Mouse (Mus musculus) kidney, embryonic 15.5 days (tissue): ENCODE data around the gene Olfr13. TPM values are rescaled to one million over a fixed set of nuclear protein-coding genes. Genes with fewer than 3 reads are reported as not detected.
"Not testable (repeated sequence)": the region's sequence is repeated elsewhere in the genome, so short reads cannot be mapped to it uniquely, and the experiment has no call there.

ENCODE experiments used
- ATAC-seq: fragments of 200-750 bp; cut with Nextera tagmentation; replicated peaks from 2 replicates; pipeline ENCODE4 v1.8.0; 2017; ENCODE audit warnings: moderate TSS enrichment; ENCODE audit not compliant: low FRiP score
- H3K27ac ChIP-seq: fragments of 300-500 bp; sonication (generic); 2 replicates; pipeline ENCODE4 v1.5.1; 2015; ENCODE audit warnings: mild to moderate bottlenecking, inconsistent platforms
- H3K27me3 ChIP-seq: fragments of 300-500 bp; sonication (generic); 2 replicates; pipeline ENCODE4 v1.6.1; 2015; ENCODE audit warnings: inconsistent platforms
- H3K36me3 ChIP-seq: fragments of 300-500 bp; sonication (generic); 2 replicates; pipeline ENCODE4 v1.6.1; 2015; ENCODE audit warnings: inconsistent platforms
- H3K4me1 ChIP-seq: fragments of 300-500 bp; sonication (generic); 2 replicates; pipeline ENCODE4 v1.6.1; 2015; ENCODE audit warnings: inconsistent platforms
- H3K4me2 ChIP-seq: fragments of 300-500 bp; sonication (generic); 2 replicates; pipeline ENCODE4 v1.6.1; 2015; ENCODE audit warnings: moderate library complexity, mild to moderate bottlenecking, inconsistent platforms
- H3K4me3 ChIP-seq: fragments of 300-500 bp; sonication (generic); replicated peaks from 2 replicates; pipeline ENCODE4 v1.5.1; 2015; ENCODE audit warnings: mild to moderate bottlenecking, inconsistent platforms
- H3K9ac ChIP-seq: fragments of 300-500 bp; sonication (generic); 2 replicates; pipeline ENCODE4 v1.6.1; 2015; ENCODE audit warnings: mild to moderate bottlenecking, inconsistent platforms
- H3K9me3 ChIP-seq: fragments of 300-500 bp; sonication (generic); replicated peaks from 2 replicates; pipeline ENCODE4 v1.6.1; 2016; ENCODE audit warnings: inconsistent platforms
- WGBS: fragments of 180-500 bp; shearing (Covaris S2); methylation state at CpG from one replicate; pipeline ENCODE4 v1.1.7; 2015; ENCODE audit warnings: mixed read lengths; 5-methylcytosine and 5-hydroxymethylcytosine counted together
- polyA plus RNA-seq: library from polyadenylated mRNA; unstranded; fragments of >200 nt; fragmentation: Nextera tagmentation; extraction: Ambion mirVana; gene quantifications from 2 replicates; pipeline ENCODE4 v1.2.1, GENCODE M21; 2015

Gene Olfr13
- not detected in 2 replicates for polyA plus RNA-seq

DNA sequence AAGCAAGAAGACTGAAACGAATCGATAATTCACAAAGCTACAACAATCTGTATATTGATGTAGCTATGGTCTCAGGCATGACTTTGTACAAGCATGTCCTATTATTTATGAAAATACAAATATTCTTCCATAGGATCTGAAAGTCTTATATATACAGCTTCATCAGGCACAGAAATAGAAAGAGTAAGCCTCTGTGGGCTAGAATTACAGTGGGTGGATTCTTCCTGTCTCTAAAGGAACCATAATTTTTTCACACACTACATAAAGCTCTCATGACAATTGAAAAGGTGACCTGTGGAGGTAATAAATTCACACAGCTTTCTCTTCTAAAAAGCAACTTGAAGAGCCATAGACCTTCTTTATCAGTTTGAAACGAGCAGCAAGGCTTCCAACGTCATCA lies at the start of gene Olfr13:
TSS of gene Olfr13 (plus strand) at position 301 of the 400 bp plus-strand sequence.
- 57% methylated on average over 4 of the region's 4 CpGs for WGBS
- no peaks in the 10 kb centered on the region for H3K9me3 ChIP-seq

DNA sequence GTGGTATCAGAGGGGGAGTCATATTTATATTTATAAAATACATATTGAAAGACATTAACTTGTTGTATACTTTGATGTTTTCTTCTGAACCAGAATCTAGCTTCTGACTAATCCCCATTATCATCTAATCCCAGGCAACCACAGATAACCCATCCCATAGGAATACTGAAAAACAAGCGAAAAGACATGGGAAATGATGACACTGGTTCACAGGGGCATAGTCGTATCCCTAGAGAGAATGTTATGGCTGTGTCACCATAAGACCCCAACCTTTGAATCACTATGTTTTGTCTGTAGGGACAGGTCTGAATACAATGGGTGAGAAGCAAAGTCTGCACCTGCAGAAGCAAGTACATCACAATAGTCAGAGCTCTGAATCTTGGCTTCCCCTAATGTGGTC lies 25.7 kb upstream of the Olfr13 start, which contains the start of gene Olfr237-ps1:
TSS of gene Olfr237-ps1 (plus strand) at position 301 of the 400 bp plus-strand sequence.
- not testable (repeated sequence) for ATAC-seq, H3K36me3 ChIP-seq, H3K4me2 ChIP-seq, H3K4me1 ChIP-seq, H3K9me3 ChIP-seq, H3K27me3 ChIP-seq, H3K4me3 ChIP-seq, H3K9ac ChIP-seq, H3K27ac ChIP-seq
- 80% methylated on average over 2 of the region's 2 CpGs for WGBS

More for the DNA sequence above, at the start of gene Olfr13:
- Histone ChIP-seq H3K4me2 (no peak within 1 kb of the TSS), H3K9ac (no peak within 1 kb of the TSS), H3K27me3 (no peaks in the 10 kb centered on the region), H3K36me3 (no peaks in the 10 kb centered on the region), H3K27ac (no peak within 1 kb of the TSS), H3K4me1 (no peaks in the 10 kb centered on the region), H3K4me3 (no peak within 1 kb of the TSS)
- ATAC-seq = no peak

DNA sequence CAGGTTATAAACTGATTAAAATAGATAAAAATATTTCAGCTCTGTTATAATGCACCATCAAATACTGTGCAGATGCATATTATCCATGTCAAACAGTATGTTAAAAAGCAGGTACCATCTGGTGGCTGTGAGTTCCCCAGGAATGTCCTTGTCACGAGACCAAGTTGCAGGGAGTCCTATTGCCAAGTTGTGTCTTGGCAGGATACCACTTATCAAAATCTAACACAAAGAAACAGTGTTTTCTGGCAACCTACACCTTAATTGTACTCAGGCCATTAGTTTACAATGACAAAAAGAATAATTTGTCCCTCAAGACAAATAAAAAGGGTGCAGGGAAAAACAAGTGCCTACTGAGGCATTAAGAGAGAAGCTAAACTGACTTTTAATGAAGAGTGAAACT lies 12.4 kb upstream of the Olfr13 start:
- 74% methylated on average over 1 of the region's 1 CpGs for WGBS

DNA sequence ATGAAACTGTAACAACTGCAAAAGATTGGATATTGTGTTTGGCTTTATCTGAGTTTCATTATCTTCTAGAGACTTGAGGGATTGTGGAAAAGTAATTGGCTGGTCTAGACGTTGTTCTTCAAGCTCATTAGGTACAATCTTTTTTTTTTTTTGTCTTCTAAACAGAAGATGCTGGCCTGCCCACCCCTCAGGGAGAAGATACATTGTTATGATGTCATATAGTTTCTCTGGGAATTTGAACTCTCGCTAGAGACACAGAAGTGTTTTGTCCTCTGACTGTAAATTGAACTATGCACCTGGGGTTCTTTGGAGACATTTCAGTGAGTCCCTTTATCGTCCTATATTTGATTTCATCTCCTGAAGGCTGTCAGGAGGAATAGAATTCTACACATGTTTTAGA lies 9.0 kb upstream of the Olfr13 start, which contains the start of gene Olfr437:
TSS of gene Olfr437 (plus strand) at position 301 of the 400 bp plus-strand sequence.
- Histone ChIP-seq H3K4me1 (no peaks in the 10 kb centered on the region), H3K9me3 (no peaks in the 10 kb centered on the region), H3K4me2 (no peak within 1 kb of the TSS), H3K27ac (no peak within 1 kb of the TSS), H3K9ac (no peak within 1 kb of the TSS), H3K4me3 (no peak within 1 kb of the TSS), H3K36me3 (no peaks in the 10 kb centered on the region), H3K27me3 (no peaks in the 10 kb centered on the region)
- ATAC-seq = no peak
- WGBS = 72% methylated on average over 3 of the region's 3 CpGs

More for the DNA sequence above, 12.4 kb upstream of the Olfr13 start:
- Histone ChIP-seq H3K4me2 (no peak overlapping the region), H3K27ac (no peak overlapping the region), H3K36me3 (no peaks in the 10 kb centered on the region), H3K9me3 (no peaks in the 10 kb centered on the region), H3K9ac (no peak overlapping the region), H3K27me3 (no peaks in the 10 kb centered on the region), H3K4me3 (no peak overlapping the region), H3K4me1 (no peaks in the 10 kb centered on the region)
- ATAC-seq = no peak

DNA sequence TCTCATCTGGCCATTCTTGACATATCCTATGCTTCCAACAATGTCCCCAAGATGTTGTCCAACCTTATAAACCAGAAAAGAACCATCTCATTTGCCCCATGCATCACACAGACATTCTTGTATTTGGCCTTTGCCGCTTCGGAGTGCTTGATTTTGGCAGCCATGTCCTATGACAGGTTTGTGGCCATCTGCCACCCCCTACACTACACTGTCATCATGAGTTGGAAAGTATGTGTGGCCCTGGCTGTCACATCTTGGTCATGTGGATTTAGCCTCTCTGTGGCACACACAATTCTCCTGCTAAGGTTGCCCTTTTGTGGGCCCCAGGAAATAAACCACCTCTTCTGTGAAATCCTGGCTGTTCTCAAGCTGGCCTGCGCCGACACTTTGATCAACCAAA lies 4.7 kb upstream of the Olfr13 start:
- no peaks in the 10 kb centered on the region for H3K36me3 ChIP-seq
- no peak overlapping the region for H3K27ac ChIP-seq
- no peaks in the 10 kb centered on the region for H3K9me3 ChIP-seq
- 94% methylated on average over 4 of the region's 4 CpGs for WGBS
- H3K27me3 ChIP-seq = no peaks in the 10 kb centered on the region
- no peak overlapping the region for H3K9ac ChIP-seq
- no peak overlapping the region for H3K4me3 ChIP-seq
- no peak overlapping the region for H3K4me2 ChIP-seq
- no peak for ATAC-seq
- no peaks in the 10 kb centered on the region for H3K4me1 ChIP-seq

DNA sequence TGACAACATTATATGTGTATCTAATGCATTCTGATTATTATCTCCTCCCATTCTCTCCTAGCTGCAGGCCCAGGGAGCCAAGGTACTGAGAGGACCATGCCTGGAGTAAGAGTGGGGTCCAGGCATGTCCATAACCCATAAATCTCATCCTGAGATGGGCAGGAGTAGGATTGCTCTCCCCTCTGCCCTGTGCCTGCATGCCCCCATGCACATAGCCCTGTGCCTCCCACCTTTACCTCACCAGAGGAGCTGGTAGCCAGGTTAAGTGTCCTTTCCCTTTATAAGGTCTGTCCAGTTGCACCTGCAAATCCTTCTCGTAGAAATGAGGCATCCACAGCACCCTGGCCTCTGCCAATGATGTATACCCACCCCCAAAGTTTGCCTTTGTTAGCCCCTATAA lies 6.2 kb downstream of the Olfr13 start:
- no peak for ATAC-seq
- no peak overlapping the region for H3K4me2 ChIP-seq

DNA sequence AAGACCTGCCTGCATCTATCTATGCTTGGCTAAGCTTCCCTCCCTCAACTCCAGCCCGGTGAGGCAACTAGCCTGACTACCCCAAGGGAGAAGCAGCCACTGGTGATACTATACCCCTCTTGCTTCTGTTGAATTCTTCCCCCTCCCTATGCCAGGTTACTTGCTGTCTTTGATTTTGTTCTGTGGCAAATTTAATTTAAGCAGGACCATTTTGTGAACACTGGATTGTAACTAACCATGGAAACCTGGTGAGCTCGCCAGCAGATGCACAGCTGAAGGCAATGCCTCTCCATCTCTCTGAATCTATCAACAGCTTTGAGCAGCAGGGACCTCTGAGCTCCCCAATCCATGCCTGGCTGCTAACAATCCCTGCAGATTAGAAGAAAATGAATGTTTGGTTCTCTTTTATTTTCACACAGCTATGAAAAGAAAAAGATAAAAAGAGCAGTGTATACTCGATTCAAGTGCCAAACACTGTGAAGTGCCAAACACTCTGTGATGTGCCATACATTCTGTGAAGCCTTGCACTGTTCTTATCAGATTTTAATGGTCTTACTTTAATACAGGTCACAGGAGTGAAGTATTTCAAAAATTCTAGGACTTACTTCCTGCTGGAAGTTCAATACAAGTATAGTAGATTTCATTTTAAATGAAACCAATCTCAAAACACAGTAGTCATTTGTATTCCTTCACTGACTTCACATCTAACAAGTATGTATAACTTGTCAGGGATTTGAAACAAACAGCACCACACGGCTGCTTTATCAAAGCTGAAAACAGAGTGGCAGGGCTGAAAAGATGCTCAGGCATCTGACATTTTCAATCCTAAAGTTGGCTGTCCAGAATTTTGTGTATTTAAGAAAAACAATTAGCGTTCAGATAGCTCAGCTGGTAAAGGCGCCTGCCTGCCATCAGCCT lies 6.9 kb downstream of the Olfr13 start:
- Histone ChIP-seq H3K36me3 (no peaks in the 10 kb centered on the region), H3K4me2 (no peak overlapping the region), H3K4me3 (no peak overlapping the region), H3K4me1 (no peaks in the 10 kb centered on the region), H3K27me3 (no peaks in the 10 kb centered on the region), H3K9ac (no peak overlapping the region), H3K9me3 (no peaks in the 10 kb centered on the region), H3K27ac (no peak overlapping the region)
- WGBS = 69% methylated on average over 6 of the region's 6 CpGs
- ATAC-seq = no peak

More for the DNA sequence above, 6.2 kb downstream of the Olfr13 start:
- 73% methylated on average over 1 of the region's 1 CpGs for WGBS
- Histone ChIP-seq H3K27me3 (no peaks in the 10 kb centered on the region), H3K27ac (no peak overlapping the region), H3K9ac (no peak overlapping the region), H3K36me3 (no peaks in the 10 kb centered on the region), H3K9me3 (no peaks in the 10 kb centered on the region), H3K4me1 (no peaks in the 10 kb centered on the region), H3K4me3 (no peak overlapping the region)

DNA sequence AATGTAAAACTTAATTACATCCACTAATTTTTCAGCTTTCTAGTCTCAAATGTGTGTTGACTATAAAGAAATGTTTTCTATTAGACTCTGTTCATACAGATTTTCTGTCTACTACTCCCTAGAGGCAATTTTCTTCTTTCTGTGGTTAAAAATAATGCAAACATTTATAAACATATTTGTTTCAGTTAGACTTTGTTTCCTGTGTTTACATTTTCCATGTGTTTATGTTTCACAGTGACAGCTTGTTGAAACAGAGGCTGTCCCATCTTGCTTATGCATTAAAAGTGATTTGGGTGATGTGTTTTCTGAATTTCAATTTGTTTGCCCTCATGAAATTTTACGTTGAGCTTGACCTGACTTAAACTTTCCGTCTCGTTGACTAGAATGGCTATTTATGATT lies 19.0 kb downstream of the Olfr13 start:
- Histone ChIP-seq H3K4me2 (no peak overlapping the region), H3K27me3 (no peaks in the 10 kb centered on the region), H3K27ac (no peak overlapping the region), H3K36me3 (no peaks in the 10 kb centered on the region), H3K4me1 (no peaks in the 10 kb centered on the region), H3K9me3 (no peaks in the 10 kb centered on the region), H3K4me3 (no peak overlapping the region), H3K9ac (no peak overlapping the region)
- ATAC-seq = no peak
- 69% methylated on average over 3 of the region's 3 CpGs for WGBS

DNA sequence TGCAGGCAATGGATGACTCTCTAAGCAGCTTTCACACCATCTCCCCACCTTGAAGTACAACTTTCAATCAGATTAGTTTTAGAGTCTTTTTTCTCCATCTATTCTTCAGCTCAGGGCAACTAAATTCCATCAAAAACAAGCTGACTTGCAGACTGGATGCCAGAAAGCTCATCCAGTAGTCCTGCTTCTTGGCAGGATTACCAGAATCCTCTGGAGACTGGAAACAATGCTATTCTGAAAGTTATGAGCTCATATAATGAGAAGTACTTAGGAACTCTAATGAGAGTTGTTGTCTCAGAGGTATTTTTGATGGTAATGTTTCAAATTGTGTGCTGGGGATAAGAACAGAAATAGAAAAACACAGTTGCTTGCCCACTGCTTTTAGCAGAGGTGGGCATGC lies 24.8 kb downstream of the Olfr13 start, which contains the start of gene Olfr435:
TSS of gene Olfr435 (plus strand) at position 366 of the 400 bp plus-strand sequence.
- ATAC-seq = no peak
- H3K27ac ChIP-seq = no peak within 1 kb of the TSS
- H3K36me3 ChIP-seq = no peaks in the 10 kb centered on the region
- no peak within 1 kb of the TSS for H3K4me2 ChIP-seq
- no peaks in the 10 kb centered on the region for H3K27me3 ChIP-seq
- no peaks in the 10 kb centered on the region for H3K4me1 ChIP-seq
- H3K4me3 ChIP-seq = no peak within 1 kb of the TSS
- H3K9ac ChIP-seq = no peak within 1 kb of the TSS
- no peaks in the 10 kb centered on the region for H3K9me3 ChIP-seq

DNA sequence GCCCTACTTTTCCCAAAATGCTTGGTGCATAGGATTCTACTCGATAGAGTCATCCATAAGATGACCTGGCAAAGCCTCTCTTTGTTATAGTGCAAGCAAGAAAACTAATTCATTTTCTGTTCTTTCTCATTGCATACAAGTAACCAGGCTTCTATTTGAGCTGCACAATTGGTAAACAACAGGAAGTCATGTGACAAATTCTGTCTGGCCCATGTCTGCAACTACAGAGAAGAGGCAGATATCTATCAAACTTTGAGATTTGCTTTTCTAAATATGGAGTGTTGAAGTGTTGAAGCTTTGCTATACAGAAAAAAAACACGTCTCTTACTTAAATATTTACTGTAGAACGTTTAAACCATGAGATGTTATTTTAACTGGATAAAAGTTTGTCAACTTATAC lies 26.2 kb downstream of the Olfr13 start:
- no peak for ATAC-seq
- no peaks in the 10 kb centered on the region for H3K9me3 ChIP-seq
- H3K9ac ChIP-seq = no peak overlapping the region
- no peaks in the 10 kb centered on the region for H3K4me1 ChIP-seq
- H3K4me2 ChIP-seq = no peak overlapping the region
- H3K36me3 ChIP-seq = no peaks in the 10 kb centered on the region
- H3K4me3 ChIP-seq = no peak overlapping the region
- no peak overlapping the region for H3K27ac ChIP-seq
- H3K27me3 ChIP-seq = no peaks in the 10 kb centered on the region
- WGBS = 68% methylated on average over 3 of the region's 3 CpGs

DNA sequence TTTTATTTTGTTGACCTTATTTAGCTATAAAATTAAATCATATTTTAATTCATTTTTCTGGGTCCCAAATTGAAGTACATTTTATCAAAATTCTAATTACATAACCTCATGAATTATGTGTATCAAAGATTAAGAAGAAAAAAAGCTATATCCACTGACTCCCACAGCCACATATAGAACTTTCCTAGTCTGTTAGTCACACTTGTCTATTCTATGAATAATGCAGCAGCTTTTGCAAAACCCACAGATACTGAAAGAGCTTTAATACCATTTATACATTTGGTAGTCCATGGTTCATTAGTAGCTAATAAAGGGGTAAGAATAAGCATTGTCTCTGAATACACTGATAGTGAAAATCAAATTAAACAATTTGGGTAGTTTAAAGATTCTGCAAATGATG lies 30.8 kb downstream of the Olfr13 start:
- no peak for ATAC-seq
- no peaks in the 10 kb centered on the region for H3K36me3 ChIP-seq
- no peaks in the 10 kb centered on the region for H3K9me3 ChIP-seq
- no peak overlapping the region for H3K4me3 ChIP-seq
- H3K27me3 ChIP-seq = no peaks in the 10 kb centered on the region
- H3K27ac ChIP-seq = no peak overlapping the region
- no peak overlapping the region for H3K4me2 ChIP-seq
- H3K4me1 ChIP-seq = no peaks in the 10 kb centered on the region
- H3K9ac ChIP-seq = no peak overlapping the region

DNA sequence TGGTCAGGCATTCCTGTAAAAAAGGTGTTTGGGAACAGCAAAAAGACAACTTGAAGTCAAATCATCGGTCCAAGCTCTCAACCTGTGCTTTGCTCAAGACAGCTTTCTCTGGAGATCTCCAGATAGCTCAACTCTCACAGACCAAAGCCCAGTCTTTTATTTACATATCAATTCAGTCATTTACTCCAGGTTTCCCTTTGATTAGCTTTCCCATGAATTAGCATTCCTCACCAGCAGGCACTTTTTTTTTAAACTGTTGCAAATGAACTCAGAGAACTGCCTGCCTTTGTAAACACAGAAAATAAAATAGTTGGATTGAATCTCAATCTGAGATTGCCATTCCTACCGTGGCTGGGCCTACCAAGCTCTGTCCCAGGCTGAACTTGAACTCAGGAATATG lies 33.4 kb downstream of the Olfr13 start:
- Histone ChIP-seq H3K4me1 (no peaks in the 10 kb centered on the region), H3K27me3 (no peaks in the 10 kb centered on the region), H3K4me3 (no peak overlapping the region), H3K36me3 (no peaks in the 10 kb centered on the region), H3K27ac (no peak overlapping the region), H3K4me2 (no peak overlapping the region), H3K9me3 (no peaks in the 10 kb centered on the region), H3K9ac (no peak overlapping the region)
- ATAC-seq = no peak
- WGBS = 33% methylated on average over 2 of the region's 2 CpGs
